12 mouse cellular contexts compared by ENCODE assay signal in genomic region chr2:101920136-101920554, GRCm38 (mm10). TPM values are rescaled to one million over a fixed set of nuclear protein-coding genes. Genes with fewer than 3 reads are reported as not detected.
DNase-seq lines count a peak whose midpoint lies in the region; ATAC-seq and TF ChIP-seq lines count a peak whose summit lies in the region.
"Had no signal": no experiment of that assay in that cellular context is flagged by ENCODE, and none has a peak within 500 bp of the region (broad histone marks: within the 10 kb centered on the region; RNA-seq: fewer than 3 reads in every experiment).

No protein-coding gene starts in this region.

- H3K27me3 ChIP-seq in hindbrain, embryonic 13.5 days, result no peaks in the 10 kb centered on the region
- no peaks in the 10 kb centered on the region for H3K27me3 ChIP-seq in midbrain, embryonic 15.5 days (replicated peaks)
- no peaks in the 10 kb centered on the region for H3K27me3 ChIP-seq in heart, embryonic 11.5 days (ENCODE audit: control insufficient read depth, insufficient read depth, low read length)
- H3K27me3 ChIP-seq: CH12.LX, Patski had no signal

- H3K4me1 ChIP-seq in hindbrain, embryonic 13.5 days (replicated peaks), result peaks cover 23% of the 10 kb centered on the region
- H3K4me1 ChIP-seq in midbrain, embryonic 15.5 days, result peaks cover 12% of the 10 kb centered on the region
- H3K4me1 ChIP-seq in heart, embryonic 11.5 days (ENCODE audit: control insufficient read depth, insufficient read depth, low read length), result no peaks in the 10 kb centered on the region

- H3K27ac ChIP-seq in hindbrain, embryonic 13.5 days, result peak overlapping the region; percentile 81
- H3K27ac ChIP-seq in midbrain, embryonic 15.5 days, result peak overlapping the region; percentile 13; the same call in 1 of the 2 replicates
- no peak overlapping the region for H3K27ac ChIP-seq in heart, embryonic 11.5 days (ENCODE audit: low read depth, low read length)

- H3K9me3 ChIP-seq in hindbrain, embryonic 13.5 days, result peaks cover 4% of the 10 kb centered on the region
- H3K9me3 ChIP-seq in midbrain, embryonic 15.5 days, result no peaks in the 10 kb centered on the region
- no peaks in the 10 kb centered on the region for H3K9me3 ChIP-seq in heart, embryonic 11.5 days (replicated peaks; ENCODE audit: control insufficient read depth, low read length)

- no peaks in the 10 kb centered on the region for H3K36me3 ChIP-seq in hindbrain, embryonic 13.5 days
- no peaks in the 10 kb centered on the region for H3K36me3 ChIP-seq in midbrain, embryonic 15.5 days (replicated peaks)
- H3K36me3 ChIP-seq in heart, embryonic 11.5 days (ENCODE audit: control insufficient read depth, insufficient read depth, low read length), result no peaks in the 10 kb centered on the region

- peak; percentile 77 for ATAC-seq in hindbrain, embryonic 13.5 days (ENCODE audit: low FRiP score)
- peak; percentile 40 for ATAC-seq in midbrain, embryonic 15.5 days (replicated peaks)
- no peak for ATAC-seq in heart, embryonic 11.5 days (replicated peaks; ENCODE audit: insufficient number of reproducible peaks, low FRiP score, low TSS enrichment)
- ATAC-seq: Patski had no signal

- H3K4me2 ChIP-seq in hindbrain, embryonic 13.5 days, result no peak overlapping the region
- no peak overlapping the region for H3K4me2 ChIP-seq in midbrain, embryonic 15.5 days
- H3K4me2 ChIP-seq in heart, embryonic 11.5 days, result no peak overlapping the region

- peak; percentile 12 for DNase-seq in Muller cell, postnatal 12 days (ENCODE audit: inconsistent ontology term)
- DNase-seq in brain, embryonic 14.5 days (ENCODE audit: low read depth), result peak; percentile 63
- no peak for DNase-seq in right cerebral cortex, postnatal 25 days
- DNase-seq in B cell, adult 2 months, result no peak
- DNase-seq: adrenal gland, adult 2 months; heart, postnatal 36 days; kidney, adult 9 months had no signal

- TF ChIP-seq POLR2A in brain, embryonic 14.5 days (IDR thresholded peaks at IDR 0.05; ENCODE audit: borderline replicate concordance, extremely low read depth, insufficient read depth, insufficient read length, poor library complexity, severe bottlenecking), result no peak

- no peak for TF ChIP-seq CTCF in brain, embryonic 14.5 days (IDR thresholded peaks at IDR 0.05; ENCODE audit: borderline replicate concordance, extremely low read depth, insufficient read depth, insufficient read length)

- 31% methylated on average over 2 of the region's 2 CpGs for WGBS in hindbrain, embryonic 13.5 days
- 26% methylated on average over 2 of the region's 2 CpGs for WGBS in midbrain, embryonic 15.5 days
- 66% methylated on average over 2 of the region's 2 CpGs for WGBS in heart, embryonic 11.5 days (ENCODE audit: insufficient replicate concordance)

- H3K4me3 ChIP-seq in hindbrain, embryonic 13.5 days, result no peak overlapping the region
- no peak overlapping the region for H3K4me3 ChIP-seq in midbrain, embryonic 15.5 days
- H3K4me3 ChIP-seq in heart, embryonic 11.5 days (ENCODE audit: low read depth, low read length), result no peak overlapping the region

- H3K9ac ChIP-seq in hindbrain, embryonic 13.5 days, result no peak overlapping the region
- no peak overlapping the region for H3K9ac ChIP-seq in midbrain, embryonic 15.5 days
- no peak overlapping the region for H3K9ac ChIP-seq in heart, embryonic 11.5 days (ENCODE audit: low read depth, low read length)

RNA-seq across cellular contexts. Expression of gene Commd9, which starts 34.1 kb away (rescaled TPM):
- 137 and 182 TPM in 2 replicates for polyA plus RNA-seq in brain, embryonic 14.5 days (2012; rRNA removed)
- 99.8 and 110 TPM in 2 replicates for polyA plus RNA-seq in hindbrain, embryonic 13.5 days (2015; fragmentation: Nextera tagmentation; extraction: Ambion mirVana)
- 107 and 114 TPM in 2 replicates for polyA plus RNA-seq in midbrain, embryonic 15.5 days (2015; fragmentation: Nextera tagmentation; extraction: Ambion mirVana)
- polyA plus RNA-seq in heart, embryonic 11.5 days (2014; fragmentation: Nextera tagmentation; extraction: Ambion mirVana), result 48.8 and 52.2 TPM in 2 replicates

RNA-seq across cellular contexts. Expression of gene Prr5l, which starts 37.3 kb away (rescaled TPM):
- polyA plus RNA-seq in brain, embryonic 14.5 days (2012; rRNA removed), result 4.1 and 4.7 TPM in 2 replicates
- polyA plus RNA-seq in hindbrain, embryonic 13.5 days (2015; fragmentation: Nextera tagmentation; extraction: Ambion mirVana), result 5.7 and 6.8 TPM in 2 replicates
- polyA plus RNA-seq in midbrain, embryonic 15.5 days (2015; fragmentation: Nextera tagmentation; extraction: Ambion mirVana), result 4.8 and 5.8 TPM in 2 replicates
- 7.4 and 9.2 TPM in 2 replicates for polyA plus RNA-seq in heart, embryonic 11.5 days (2014; fragmentation: Nextera tagmentation; extraction: Ambion mirVana)

Comparison
In these comparisons a context has a peak if more than half of its experiments do, and no peak if none do; other contexts are left out.
1. DNase-seq: peak in Muller cell, postnatal 12 days (single experiment) and brain, embryonic 14.5 days (single experiment); none in right cerebral cortex, postnatal 25 days (single experiment) and B cell, adult 2 months (0 of 2).